Mouse (Mus musculus): ENCODE data around the gene Rfesd. TPM values are rescaled to one million over a fixed set of nuclear protein-coding genes. Genes with fewer than 3 reads are reported as not detected.

Rfesd gene
- polyA plus RNA-seq, 1 experiment from 2014 or later, result 23.5 TPM

GRCm38 (mm10) chr13:76056261-76056724 lies 37.8 kb upstream of the Rfesd start:
- peak overlapping the region; percentile 56 for H3K9ac ChIP-seq (ENCODE audit: low read length)
- H3K27ac ChIP-seq (ENCODE audit: low read length), result no peak overlapping the region
- peak; percentile 81 for ATAC-seq (ENCODE audit: insufficient read depth, low FRiP score)

GRCm38 (mm10) chr13:76055391-76056232 lies 37.1 kb upstream of the Rfesd start:
- Histone ChIP-seq H3K36me3 (ENCODE audit: control insufficient read depth, insufficient read depth, low read length) (no peaks in the 10 kb centered on the region), H3K9ac (ENCODE audit: low read length) (peak overlapping the region; percentile 56), H3K4me3 (replicated peaks; ENCODE audit: low read length) (peak overlapping the region; percentile 54), H3K27me3 (ENCODE audit: control insufficient read depth, insufficient read depth, low read length) (peaks cover 41% of the 10 kb centered on the region), H3K27ac (ENCODE audit: low read length) (no peak overlapping the region), H3K4me1 (ENCODE audit: control insufficient read depth, insufficient read depth, low read length) (peaks cover 13% of the 10 kb centered on the region), H3K9me3 (replicated peaks; ENCODE audit: control insufficient read depth, low read length) (no peaks in the 10 kb centered on the region), H3K4me2 (ENCODE audit: low read depth, low read length) (peak overlapping the region; percentile 93)
- WGBS, result 1% methylated on average over 57 of the region's 59 CpGs
- ATAC-seq (ENCODE audit: insufficient read depth, low FRiP score), result peak; percentile 75

More at GRCm38 (mm10) chr13:76056261-76056724, 37.8 kb upstream of the Rfesd start:
- peaks cover 41% of the 10 kb centered on the region for H3K27me3 ChIP-seq (ENCODE audit: control insufficient read depth, insufficient read depth, low read length)
- no peaks in the 10 kb centered on the region for H3K9me3 ChIP-seq (replicated peaks; ENCODE audit: control insufficient read depth, low read length)
- no peaks in the 10 kb centered on the region for H3K36me3 ChIP-seq (ENCODE audit: control insufficient read depth, insufficient read depth, low read length)
- peak overlapping the region; percentile 93 for H3K4me2 ChIP-seq (ENCODE audit: low read depth, low read length)
- H3K4me1 ChIP-seq (ENCODE audit: control insufficient read depth, insufficient read depth, low read length), result peaks cover 13% of the 10 kb centered on the region
- peak overlapping the region; percentile 54 for H3K4me3 ChIP-seq (replicated peaks; ENCODE audit: low read length)
- WGBS, result under 1% methylated on average over 34 of the region's 34 CpGs

GRCm38 (mm10) chr13:76044971-76045370 lies 26.5 kb upstream of the Rfesd start:
- H3K27me3 ChIP-seq (ENCODE audit: control insufficient read depth, insufficient read depth, low read length), result no peaks in the 10 kb centered on the region
- no peaks in the 10 kb centered on the region for H3K36me3 ChIP-seq (ENCODE audit: control insufficient read depth, insufficient read depth, low read length)
- no peaks in the 10 kb centered on the region for H3K9me3 ChIP-seq (replicated peaks; ENCODE audit: control insufficient read depth, low read length)
- no peak for ATAC-seq (ENCODE audit: insufficient read depth, low FRiP score)
- no peak overlapping the region for H3K27ac ChIP-seq (ENCODE audit: low read length)
- H3K9ac ChIP-seq (ENCODE audit: low read length), result no peak overlapping the region
- no peak overlapping the region for H3K4me2 ChIP-seq (ENCODE audit: low read depth, low read length)
- H3K4me1 ChIP-seq (ENCODE audit: control insufficient read depth, insufficient read depth, low read length), result no peaks in the 10 kb centered on the region
- H3K4me3 ChIP-seq (replicated peaks; ENCODE audit: low read length), result no peak overlapping the region

- Histone ChIP-seq H3K27me3 (ENCODE audit: control insufficient read depth, insufficient read depth, low read length) (no peaks in the 10 kb centered on the region), H3K36me3 (ENCODE audit: control insufficient read depth, insufficient read depth, low read length) (no peaks in the 10 kb centered on the region), H3K9ac (ENCODE audit: low read length) (no peak overlapping the region), H3K4me2 (ENCODE audit: low read depth, low read length) (no peak overlapping the region), H3K9me3 (replicated peaks; ENCODE audit: control insufficient read depth, low read length) (no peaks in the 10 kb centered on the region), H3K27ac (ENCODE audit: low read length) (no peak overlapping the region), H3K4me1 (ENCODE audit: control insufficient read depth, insufficient read depth, low read length) (no peaks in the 10 kb centered on the region), H3K4me3 (replicated peaks; ENCODE audit: low read length) (no peak overlapping the region)
- 49% methylated on average over 1 of the region's 1 CpGs for whole genome bisulfite sequencing
- ATAC-seq (ENCODE audit: insufficient read depth, low FRiP score), result no peak
These were observed 23.9 kb upstream of the Rfesd start for GRCm38 (mm10) chr13:76042455-76042854.

- WGBS, result 62% methylated on average over 3 of the region's 3 CpGs
These were observed 6.1 kb upstream of the Rfesd start for GRCm38 (mm10) chr13:76024588-76024987.

GRCm38 (mm10) chr13:76021782-76022181 lies 3.3 kb upstream of the Rfesd start:
- H3K36me3 ChIP-seq (ENCODE audit: control insufficient read depth, insufficient read depth, low read length), result no peaks in the 10 kb centered on the region
- H3K4me3 ChIP-seq (replicated peaks; ENCODE audit: low read length), result no peak overlapping the region
- peaks cover 5% of the 10 kb centered on the region for H3K4me1 ChIP-seq (ENCODE audit: control insufficient read depth, insufficient read depth, low read length)
- no peak overlapping the region for H3K27ac ChIP-seq (ENCODE audit: low read length)
- no peak for ATAC-seq (ENCODE audit: insufficient read depth, low FRiP score)
- H3K9ac ChIP-seq (ENCODE audit: low read length), result no peak overlapping the region
- H3K9me3 ChIP-seq (replicated peaks; ENCODE audit: control insufficient read depth, low read length), result no peaks in the 10 kb centered on the region
- 91% methylated on average over 2 of the region's 2 CpGs for WGBS
- no peak overlapping the region for H3K4me2 ChIP-seq (ENCODE audit: low read depth, low read length)
- no peaks in the 10 kb centered on the region for H3K27me3 ChIP-seq (ENCODE audit: control insufficient read depth, insufficient read depth, low read length)

More at GRCm38 (mm10) chr13:76024588-76024987, 6.1 kb upstream of the Rfesd start:
- Histone ChIP-seq H3K9me3 (replicated peaks; ENCODE audit: control insufficient read depth, low read length) (no peaks in the 10 kb centered on the region), H3K4me3 (replicated peaks; ENCODE audit: low read length) (no peak overlapping the region), H3K36me3 (ENCODE audit: control insufficient read depth, insufficient read depth, low read length) (no peaks in the 10 kb centered on the region), H3K4me2 (ENCODE audit: low read depth, low read length) (no peak overlapping the region), H3K4me1 (ENCODE audit: control insufficient read depth, insufficient read depth, low read length) (no peaks in the 10 kb centered on the region), H3K9ac (ENCODE audit: low read length) (no peak overlapping the region), H3K27me3 (ENCODE audit: control insufficient read depth, insufficient read depth, low read length) (no peaks in the 10 kb centered on the region), H3K27ac (ENCODE audit: low read length) (no peak overlapping the region)
- no peak for ATAC-seq (ENCODE audit: insufficient read depth, low FRiP score)

- H3K36me3 ChIP-seq (ENCODE audit: control insufficient read depth, insufficient read depth, low read length), result no peaks in the 10 kb centered on the region
- no peaks in the 10 kb centered on the region for H3K27me3 ChIP-seq (ENCODE audit: control insufficient read depth, insufficient read depth, low read length)
- H3K4me1 ChIP-seq (ENCODE audit: control insufficient read depth, insufficient read depth, low read length), result peaks cover 5% of the 10 kb centered on the region
- H3K4me2 ChIP-seq (ENCODE audit: low read depth, low read length), result peak overlapping the region; percentile 73
- peak; percentile 23; the same call in 1 of the 2 replicates for ATAC-seq (ENCODE audit: insufficient read depth, low FRiP score)
- H3K9ac ChIP-seq (ENCODE audit: low read length), result no peak overlapping the region; the same call in 1 of the 2 replicates
- no peaks in the 10 kb centered on the region for H3K9me3 ChIP-seq (replicated peaks; ENCODE audit: control insufficient read depth, low read length)
- 0 out of 2 replicates have a peak overlapping the region, but pooled peaks have one; percentile 98 for H3K27ac ChIP-seq (ENCODE audit: low read length)
- WGBS, result 46% methylated on average over 5 of the region's 5 CpGs
- H3K4me3 ChIP-seq (replicated peaks; ENCODE audit: low read length), result peak overlapping the region; percentile 85
These were observed 403 bp upstream of the Rfesd start for GRCm38 (mm10) chr13:76018844-76019400.

- H3K9me3 ChIP-seq (replicated peaks; ENCODE audit: control insufficient read depth, low read length), result no peaks in the 10 kb centered on the region
- no peaks in the 10 kb centered on the region for H3K36me3 ChIP-seq (ENCODE audit: control insufficient read depth, insufficient read depth, low read length)
- peak overlapping the region; percentile 95 for H3K9ac ChIP-seq (ENCODE audit: low read length)
- ATAC-seq (ENCODE audit: insufficient read depth, low FRiP score), result no peak
- H3K4me2 ChIP-seq (ENCODE audit: low read depth, low read length), result peak overlapping the region; percentile 73
- H3K27me3 ChIP-seq (ENCODE audit: control insufficient read depth, insufficient read depth, low read length), result no peaks in the 10 kb centered on the region
- peaks cover 5% of the 10 kb centered on the region for H3K4me1 ChIP-seq (ENCODE audit: control insufficient read depth, insufficient read depth, low read length)
- H3K27ac ChIP-seq (ENCODE audit: low read length), result peak overlapping the region; percentile 98
- H3K4me3 ChIP-seq (replicated peaks; ENCODE audit: low read length), result peak overlapping the region; percentile 85
- WGBS, result 45% methylated on average over 4 of the region's 4 CpGs
These were observed 1.1 kb downstream of the Rfesd start for GRCm38 (mm10) chr13:76017465-76017864.

GRCm38 (mm10) chr13:76014511-76014910 lies 4.0 kb downstream of the Rfesd start:
- no peak overlapping the region for H3K9ac ChIP-seq (ENCODE audit: low read length)
- peaks cover 5% of the 10 kb centered on the region for H3K4me1 ChIP-seq (ENCODE audit: control insufficient read depth, insufficient read depth, low read length)
- H3K27ac ChIP-seq (ENCODE audit: low read length), result no peak overlapping the region
- no peak overlapping the region for H3K4me2 ChIP-seq (ENCODE audit: low read depth, low read length)
- no peaks in the 10 kb centered on the region for H3K27me3 ChIP-seq (ENCODE audit: control insufficient read depth, insufficient read depth, low read length)
- no peak overlapping the region for H3K4me3 ChIP-seq (replicated peaks; ENCODE audit: low read length)
- ATAC-seq (ENCODE audit: insufficient read depth, low FRiP score), result no peak
- H3K36me3 ChIP-seq (ENCODE audit: control insufficient read depth, insufficient read depth, low read length), result no peaks in the 10 kb centered on the region
- no peaks in the 10 kb centered on the region for H3K9me3 ChIP-seq (replicated peaks; ENCODE audit: control insufficient read depth, low read length)
- WGBS, result 65% methylated on average over 2 of the region's 2 CpGs

All from stomach, embryonic 16.5 days (tissue).